Mouse (Mus musculus) lung, postnatal 0 days (tissue): ENCODE measurements around the gene Bri3. TPM values are rescaled to one million over a fixed set of nuclear protein-coding genes. Genes with fewer than 3 reads are reported as not detected.

Experiments used
- ATAC-seq: fragments of 200-750 bp; cut with Nextera tagmentation; 2 replicates; pipeline ENCODE4 v1.8.0; 2017; ENCODE audit warnings: moderate library complexity
- DNase-seq: peaks from one replicate; pipeline ENCODE4 v3.0.0-alpha.2; 2016; ENCODE audit warnings: low spot score
- H3K27ac ChIP-seq: fragments of 300-500 bp; sonication (generic); 2 replicates; pipeline ENCODE4 v1.5.1; 2014; ENCODE audit warnings: antibody characterized with exemption, mild to moderate bottlenecking, low read length, mixed read lengths
- H3K27me3 ChIP-seq: fragments of 300-500 bp; sonication (generic); replicated peaks from 2 replicates; pipeline ENCODE4 v1.6.1; 2014; ENCODE audit warnings: low read length, mixed read lengths; ENCODE audit not compliant: insufficient read depth
- H3K36me3 ChIP-seq: fragments of 300-500 bp; sonication (generic); 2 replicates; pipeline ENCODE4 v1.6.1; 2014; ENCODE audit warnings: low read length, mixed read lengths; ENCODE audit not compliant: insufficient read depth
- H3K4me1 ChIP-seq: fragments of 300-500 bp; sonication (generic); 2 replicates; pipeline ENCODE4 v1.6.1; 2014; ENCODE audit warnings: antibody characterized with exemption, low read depth, low read length, mixed read lengths; ENCODE audit not compliant: insufficient read depth
- H3K4me2 ChIP-seq: fragments of 300-500 bp; sonication (generic); replicated peaks from 2 replicates; pipeline ENCODE4 v1.6.1; 2014; ENCODE audit warnings: low read depth, mild to moderate bottlenecking, low read length, moderate library complexity, mixed read lengths
- H3K4me3 ChIP-seq: fragments of 300-500 bp; sonication (generic); 2 replicates; pipeline ENCODE4 v1.5.1; 2014; ENCODE audit warnings: low read depth, low read length
- H3K9ac ChIP-seq: fragments of 300-500 bp; sonication (generic); replicated peaks from 2 replicates; pipeline ENCODE4 v1.6.1; 2014; ENCODE audit warnings: low read depth, mild to moderate bottlenecking
- H3K9me3 ChIP-seq: fragments of 300-500 bp; sonication (generic); 2 replicates; pipeline ENCODE4 v1.6.1; 2016; ENCODE audit warnings: low read length, mixed read lengths
- CTCF ChIP-seq: IDR thresholded peaks from 2 replicates; pipeline ENCODE4 v1.5.1; 2016; ENCODE audit warnings: antibody characterized with exemption, mild to moderate bottlenecking
- EP300 ChIP-seq: IDR thresholded peaks from 2 replicates; pipeline ENCODE4 v1.6.1; 2016; ENCODE audit warnings: antibody characterized with exemption, mild to moderate bottlenecking, control low read depth
- WGBS: fragments of 180-500 bp; shearing (Covaris S2); extraction: QIAGEN DNeasy Blood & Tissue Kit; methylation state at CpG from one replicate; pipeline ENCODE4 v1.1.7; 2014; 5-methylcytosine and 5-hydroxymethylcytosine counted together
- polyA plus RNA-seq: library from polyadenylated mRNA; unstranded; fragments of >200 nt; fragmentation: Nextera tagmentation; extraction: Ambion mirVana; gene quantifications from 2 replicates; pipeline ENCODE4 v1.2.1, GENCODE M21; 2015

The Bri3 gene
- polyA plus RNA-seq, 1 experiment from 2014 or later = 286 TPM

GRCm38 (mm10) chr5:144230216-144230615 lies 14.0 kb upstream of the Bri3 start:
- ATAC-seq (no peak), DNase-seq (no peak)
- Histone ChIP-seq H3K27ac (no peak overlapping the region), H3K4me3 (no peak overlapping the region), H3K9ac (no peak overlapping the region), H3K36me3 (no peaks in the 10 kb centered on the region), H3K9me3 (no peaks in the 10 kb centered on the region), H3K27me3 (no peaks in the 10 kb centered on the region), H3K4me1 (no peaks in the 10 kb centered on the region), H3K4me2 (no peak overlapping the region)
- 81% methylated on average over 7 of the region's 7 CpGs for WGBS
- TF ChIP-seq EP300 (no peak), CTCF (no peak)

- ATAC-seq (peak; percentile 34; the same call in 1 of the 2 replicates), DNase-seq (peak; percentile 73)
- WGBS = 67% methylated on average over 1 of the region's 1 CpGs
Measured at GRCm38 (mm10) chr5:144231410-144231809, 12.8 kb upstream of the Bri3 start.

GRCm38 (mm10) chr5:144232531-144232930 lies 11.7 kb upstream of the Bri3 start:
- no peak for ATAC-seq

More at GRCm38 (mm10) chr5:144231410-144231809, 12.8 kb upstream of the Bri3 start:
- H3K27me3 ChIP-seq = no peaks in the 10 kb centered on the region
- H3K27ac ChIP-seq = no peak overlapping the region
- no peak overlapping the region for H3K4me2 ChIP-seq
- H3K36me3 ChIP-seq = no peaks in the 10 kb centered on the region
- H3K4me1 ChIP-seq = no peaks in the 10 kb centered on the region
- TF ChIP-seq CTCF = peak; percentile 72
- no peak for TF ChIP-seq EP300
- no peak overlapping the region for H3K9ac ChIP-seq
- H3K4me3 ChIP-seq = no peak overlapping the region
- no peaks in the 10 kb centered on the region for H3K9me3 ChIP-seq

GRCm38 (mm10) chr5:144234222-144234621 lies 10.0 kb upstream of the Bri3 start:
- Histone ChIP-seq H3K27ac (no peak overlapping the region), H3K4me3 (no peak overlapping the region), H3K4me2 (no peak overlapping the region), H3K4me1 (no peaks in the 10 kb centered on the region), H3K9me3 (no peaks in the 10 kb centered on the region), H3K9ac (no peak overlapping the region), H3K36me3 (no peaks in the 10 kb centered on the region), H3K27me3 (no peaks in the 10 kb centered on the region)
- 61% methylated on average over 6 of the region's 6 CpGs for WGBS
- no peak for TF ChIP-seq CTCF
- DNase-seq (no peak), ATAC-seq (peak; percentile 47; the same call in 1 of the 2 replicates)

More at GRCm38 (mm10) chr5:144232531-144232930, 11.7 kb upstream of the Bri3 start:
- Histone ChIP-seq H3K4me2 (no peak overlapping the region), H3K9ac (no peak overlapping the region), H3K4me1 (no peaks in the 10 kb centered on the region), H3K36me3 (no peaks in the 10 kb centered on the region), H3K27me3 (no peaks in the 10 kb centered on the region), H3K9me3 (no peaks in the 10 kb centered on the region), H3K4me3 (no peak overlapping the region), H3K27ac (no peak overlapping the region)
- no peak for DNase-seq
- WGBS = 86% methylated on average over 5 of the region's 5 CpGs
- no peak for TF ChIP-seq EP300
- TF ChIP-seq CTCF = no peak

- DNase-seq (peak; percentile 31), ATAC-seq (peak; percentile 57)
- Histone ChIP-seq H3K4me2 (no peak overlapping the region), H3K4me1 (no peaks in the 10 kb centered on the region), H3K4me3 (no peak overlapping the region), H3K27ac (no peak overlapping the region), H3K36me3 (no peaks in the 10 kb centered on the region), H3K9ac (no peak overlapping the region), H3K27me3 (no peaks in the 10 kb centered on the region), H3K9me3 (no peaks in the 10 kb centered on the region)
- WGBS = 63% methylated on average over 7 of the region's 7 CpGs
- TF ChIP-seq CTCF (no peak), EP300 (no peak)
Measured at GRCm38 (mm10) chr5:144234714-144235113, 9.5 kb upstream of the Bri3 start.

- ATAC-seq = no peak
- 91% methylated on average over 1 of the region's 1 CpGs for WGBS
- H3K36me3 ChIP-seq = no peaks in the 10 kb centered on the region
Measured at GRCm38 (mm10) chr5:144238969-144239368, 5.3 kb upstream of the Bri3 start.

GRCm38 (mm10) chr5:144245592-144245991 lies 1.4 kb downstream of the Bri3 start:
- Histone ChIP-seq H3K9me3 (no peaks in the 10 kb centered on the region), H3K9ac (no peak overlapping the region), H3K27me3 (no peaks in the 10 kb centered on the region), H3K27ac (no peak overlapping the region), H3K4me3 (no peak overlapping the region), H3K36me3 (no peaks in the 10 kb centered on the region), H3K4me2 (no peak overlapping the region), H3K4me1 (peaks cover 10% of the 10 kb centered on the region; the same call in 1 of the 2 replicates)
- TF ChIP-seq EP300 (no peak), CTCF (no peak)
- 73% methylated on average over 2 of the region's 2 CpGs for WGBS
- no peak for DNase-seq
- no peak for ATAC-seq

More at GRCm38 (mm10) chr5:144238969-144239368, 5.3 kb upstream of the Bri3 start:
- Histone ChIP-seq H3K9me3 (no peaks in the 10 kb centered on the region), H3K9ac (no peak overlapping the region), H3K27ac (no peak overlapping the region), H3K4me2 (no peak overlapping the region), H3K4me3 (no peak overlapping the region), H3K27me3 (no peaks in the 10 kb centered on the region), H3K4me1 (no peaks in the 10 kb centered on the region)
- TF ChIP-seq EP300 (no peak), CTCF (no peak)
- DNase-seq = no peak
